Mouse (Mus musculus) layer of hippocampus, adult 9-10 months (tissue): ENCODE data around the gene Mical2.
A peak's percentile ranks its signal among the peaks of the same experiment; 100 is the strongest.

Source experiments
- DNase-seq: peaks from one replicate; pipeline ENCODE4 v3.0.0; 2022; ENCODE audit warnings: low spot score

Gene Mical2

DNA sequence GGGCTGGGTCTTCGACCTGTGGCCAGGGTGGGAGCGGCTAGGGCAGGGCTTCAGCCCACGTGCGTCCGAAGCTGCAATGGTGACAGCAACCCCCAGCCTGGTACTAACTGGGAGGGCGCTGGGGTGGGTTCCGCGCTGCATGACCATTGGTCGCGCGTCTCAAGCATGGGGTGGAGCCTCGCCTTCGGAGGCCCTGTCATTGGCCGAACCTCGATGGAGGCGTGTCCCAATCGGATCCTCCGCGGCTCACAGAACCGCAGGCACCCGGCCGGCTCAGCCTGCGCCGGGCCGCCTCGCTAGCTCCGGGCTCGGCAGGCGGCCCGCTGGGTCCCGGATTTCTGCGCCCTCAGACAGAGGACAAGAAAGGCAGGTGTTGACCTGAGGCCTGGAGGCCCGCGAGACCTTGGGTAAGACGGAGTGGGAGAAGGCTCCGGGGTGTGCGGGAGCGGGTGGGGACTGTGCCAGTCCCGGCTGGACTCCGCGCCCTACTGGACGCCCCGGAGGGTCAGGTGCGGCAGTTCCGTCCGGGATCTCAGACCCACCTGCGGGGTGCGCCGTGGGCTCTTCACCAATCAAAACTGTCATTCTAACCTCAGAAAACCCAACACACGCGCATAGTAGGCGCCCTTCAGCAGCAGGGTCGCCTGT is at the start of gene Mical2:
Gene Mical2 (plus strand): TSS at position 242 of the 648 bp plus-strand sequence.
- DNase-seq: peak; percentile 67

- DNase-seq: no peak
Observed at GRCm38 (mm10) chr7:112176627-112177026, 49.0 kb upstream of the Mical2 start.

- DNase-seq: peak; percentile 67
Observed at GRCm38 (mm10) chr7:112180235-112180705, 45.4 kb upstream of the Mical2 start.

GRCm38 (mm10) chr7:112183258-112183841 is 42.3 kb upstream of the Mical2 start:
- peak; percentile 93 for DNase-seq

- no peak for DNase-seq
Observed at GRCm38 (mm10) chr7:112184519-112185225, 41.0 kb upstream of the Mical2 start.

- no peak for DNase-seq
Observed at GRCm38 (mm10) chr7:112185226-112185745, 40.4 kb upstream of the Mical2 start.

DNA sequence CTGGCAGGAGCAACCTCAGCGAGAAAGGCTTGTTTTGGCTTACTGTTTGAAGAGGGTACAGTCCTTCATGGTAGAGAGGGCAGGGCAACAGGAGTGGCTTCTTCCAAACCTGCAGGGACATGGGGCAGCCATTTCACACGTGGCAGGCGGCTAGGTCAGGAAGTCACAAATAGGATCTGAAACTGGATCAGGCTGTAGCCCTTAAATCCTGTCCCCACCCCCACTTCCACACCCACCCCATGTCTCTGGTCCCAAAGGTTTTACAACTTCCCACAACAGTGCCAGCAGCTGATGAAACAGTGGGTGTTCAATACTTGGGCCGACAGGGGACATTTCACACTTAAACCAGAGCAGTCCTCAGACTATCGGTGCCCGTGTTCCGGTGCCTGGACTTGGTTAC is 38.8 kb upstream of the Mical2 start:
- no peak for DNase-seq

GRCm38 (mm10) chr7:112187536-112188459 is 37.9 kb upstream of the Mical2 start:
- DNase-seq: no peak

DNA sequence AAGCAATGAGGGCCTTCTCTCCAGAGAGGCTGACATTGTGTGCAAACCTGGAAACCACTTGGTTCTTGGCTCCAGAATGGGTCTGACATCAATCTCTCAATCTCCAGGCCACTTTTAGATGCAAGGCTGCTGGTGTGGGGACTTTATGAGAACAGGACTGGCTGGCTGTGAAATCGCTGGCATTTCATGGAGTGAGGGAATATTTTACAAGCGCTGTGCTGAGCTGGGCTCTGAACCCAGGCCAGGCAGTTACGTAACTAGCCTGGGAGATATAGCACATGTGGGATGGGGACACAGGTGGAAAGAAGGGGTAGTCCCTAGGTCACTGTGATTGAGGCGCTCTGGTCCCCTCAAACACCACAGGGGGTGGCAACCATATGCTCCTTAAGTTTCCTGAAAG is 33.4 kb upstream of the Mical2 start:
- DNase-seq: no peak

- no peak for DNase-seq
Observed at GRCm38 (mm10) chr7:112192778-112193177, 32.9 kb upstream of the Mical2 start.

- no peak for DNase-seq
Observed at GRCm38 (mm10) chr7:112194286-112194685, 31.4 kb upstream of the Mical2 start.

DNA sequence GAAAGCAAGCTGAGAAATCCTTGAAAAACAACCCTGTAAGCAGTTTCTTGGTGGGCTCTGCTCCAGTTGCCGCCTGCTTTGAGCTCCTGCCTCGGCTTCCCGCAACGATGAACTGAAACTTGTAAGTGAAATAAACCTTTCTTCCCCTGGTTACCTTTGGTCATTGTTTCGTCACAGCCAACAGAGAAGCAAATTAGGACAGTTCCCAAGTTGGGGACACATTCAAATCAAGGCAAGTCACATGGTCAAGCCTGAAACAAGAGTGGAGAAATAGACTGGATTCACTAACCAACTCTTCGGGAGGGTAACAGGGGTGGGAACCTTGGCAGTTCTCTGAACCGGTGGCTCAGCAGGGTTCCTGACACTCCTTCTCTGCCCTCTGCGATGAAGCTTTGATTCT is 28.2 kb upstream of the Mical2 start:
- no peak for DNase-seq

DNA sequence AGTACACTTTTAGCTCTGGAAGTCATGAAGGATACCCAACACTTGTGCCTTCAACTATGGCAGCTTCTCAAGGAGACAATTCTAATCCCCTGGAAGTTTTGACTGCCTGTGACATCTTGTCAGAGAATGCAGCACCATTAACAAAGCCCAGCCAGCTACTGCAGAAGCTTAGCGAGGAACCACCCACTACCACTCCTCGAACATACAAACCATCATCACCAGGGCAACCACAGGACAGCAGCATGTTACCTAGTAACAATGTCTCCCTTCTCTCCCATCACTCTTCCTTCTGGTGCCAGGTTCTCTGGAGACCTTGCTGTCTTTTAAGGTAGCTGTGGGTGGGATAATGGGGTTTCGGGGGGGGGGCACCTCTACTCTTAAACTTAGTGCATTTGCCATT is 26.3 kb upstream of the Mical2 start:
- no peak for DNase-seq

- DNase-seq: no peak
Observed at GRCm38 (mm10) chr7:112200761-112201160, 24.9 kb upstream of the Mical2 start.

- no peak for DNase-seq
Observed at GRCm38 (mm10) chr7:112202194-112202593, 23.5 kb upstream of the Mical2 start.

GRCm38 (mm10) chr7:112202843-112203242 is 22.8 kb upstream of the Mical2 start:
- no peak for DNase-seq

DNA sequence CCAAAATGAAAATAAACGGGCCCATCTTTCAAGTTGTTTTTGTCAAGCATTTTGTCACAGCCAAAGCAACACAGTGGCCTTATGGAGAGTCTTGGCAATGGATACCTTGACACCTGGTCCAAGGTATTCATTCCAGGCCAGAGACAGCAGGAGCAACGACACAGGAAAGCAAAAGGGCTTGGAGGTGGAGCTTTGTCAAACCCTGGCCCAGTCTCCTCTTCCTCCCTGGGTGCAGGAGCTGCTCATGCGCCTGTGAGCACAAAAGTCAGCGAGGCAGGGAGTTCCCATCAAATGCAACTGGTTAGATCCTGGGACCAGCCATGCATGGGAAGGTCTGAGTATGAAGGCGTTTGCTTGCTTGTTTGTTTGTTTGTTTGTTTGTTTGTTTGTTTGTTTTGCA is 21.7 kb upstream of the Mical2 start:
- DNase-seq: no peak

DNA sequence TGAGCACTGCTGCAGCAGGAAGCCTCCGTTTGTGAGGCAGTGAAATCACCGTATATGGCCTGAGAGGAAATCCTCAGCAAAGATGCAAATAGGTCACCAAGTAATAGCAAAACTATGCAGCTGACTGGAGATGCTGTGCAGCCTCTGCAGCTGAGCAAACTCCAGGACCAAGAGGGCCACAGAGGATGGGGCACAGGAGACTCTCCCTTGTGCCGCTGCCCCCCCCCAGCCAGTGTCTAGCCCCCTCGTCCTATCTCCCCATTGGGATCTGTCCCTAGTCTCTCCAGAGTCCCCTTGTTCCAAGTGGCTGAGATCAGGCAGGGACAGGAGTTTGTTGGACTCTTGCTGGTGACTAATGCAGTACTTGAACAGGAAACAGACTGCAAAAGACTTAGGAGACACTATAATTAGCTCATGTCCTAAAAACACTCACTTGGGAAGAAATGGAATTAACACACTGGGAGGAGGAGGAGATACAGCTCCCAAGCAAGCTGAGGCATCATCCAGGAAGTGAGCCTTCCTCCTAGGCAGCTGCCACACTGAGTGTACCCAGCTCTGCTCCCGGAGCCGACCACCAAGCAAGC is 21.2 kb upstream of the Mical2 start:
- DNase-seq: no peak

DNA sequence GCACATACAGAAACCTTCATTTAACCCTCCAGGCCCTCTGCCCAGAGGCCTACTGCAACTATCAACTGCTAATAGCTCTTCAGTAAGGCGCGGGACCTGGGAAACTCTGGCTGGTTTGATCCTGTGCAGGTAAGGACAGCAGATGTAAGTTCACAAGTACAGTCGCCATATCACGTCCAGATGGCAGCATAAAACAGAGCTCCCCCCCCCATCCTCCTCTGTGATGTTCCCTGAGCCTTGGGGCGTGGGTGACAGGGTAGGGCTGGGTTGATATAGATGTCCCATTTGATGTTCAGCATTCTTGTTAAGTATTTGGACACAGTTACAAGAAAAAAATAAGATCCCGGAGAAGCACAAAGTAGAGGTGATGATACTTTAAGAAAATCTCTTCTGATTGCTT is 20.1 kb upstream of the Mical2 start:
- no peak for DNase-seq

- DNase-seq: no peak
Observed at GRCm38 (mm10) chr7:112207717-112208116, 17.9 kb upstream of the Mical2 start.

DNA sequence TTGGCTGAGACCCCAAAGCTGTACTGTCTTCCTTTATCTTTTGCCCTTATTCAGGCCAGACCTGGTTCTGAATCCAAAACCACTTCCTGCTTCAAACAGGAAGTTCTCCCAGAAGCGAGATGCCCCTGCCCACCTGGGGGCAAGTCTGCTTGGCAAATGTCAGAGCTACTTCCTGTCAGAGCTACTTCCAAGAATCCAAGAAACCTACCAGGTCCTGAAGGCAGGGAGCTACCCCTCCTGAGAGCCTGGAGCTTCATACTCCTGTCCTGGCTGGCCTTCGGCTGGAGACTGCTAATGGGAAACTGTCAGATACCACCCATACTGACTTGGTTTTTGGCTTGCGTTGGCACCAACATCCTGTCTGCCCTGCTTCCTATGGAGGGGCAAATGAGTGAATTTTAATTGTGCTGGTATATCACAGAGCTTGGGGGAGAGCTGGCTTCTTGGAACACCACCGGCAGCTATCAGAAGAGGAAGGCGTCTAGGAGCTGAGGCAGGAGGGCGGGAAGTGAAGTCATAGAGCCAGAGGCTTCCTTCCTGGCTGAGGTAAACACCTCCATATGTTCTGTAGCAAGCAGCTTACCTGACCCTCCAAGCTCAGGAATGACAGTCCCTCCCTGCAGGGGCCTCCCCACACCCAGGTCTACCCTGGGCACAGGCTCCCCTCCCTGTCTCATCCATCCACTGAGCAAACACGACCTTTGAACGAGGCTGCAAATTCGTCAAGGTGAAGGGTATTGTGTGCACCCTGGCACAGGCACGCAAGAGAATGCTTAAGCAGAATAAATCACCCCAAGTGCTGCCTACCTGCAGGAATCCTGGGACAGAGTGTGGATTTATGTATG is 17.1 kb upstream of the Mical2 start:
- no peak for DNase-seq
